Mouse (Mus musculus) myocyte (in vitro differentiated cells): ENCODE measurements around the gene 2610028H24Rik. TPM values are rescaled to one million over a fixed set of nuclear protein-coding genes. Genes with fewer than 3 reads are reported as not detected.

ENCODE experiments used
- H3K27me3 ChIP-seq: one replicate; pipeline ENCODE4 v1.6.1; 2011; ENCODE audit not compliant: control insufficient read depth, insufficient read depth, insufficient read length
- H3K36me3 ChIP-seq: one replicate; pipeline ENCODE4 v1.6.1; 2011; ENCODE audit not compliant: control insufficient read depth, insufficient read depth
- H3K4me2 ChIP-seq: one replicate; pipeline ENCODE4 v1.6.1; 2011; ENCODE audit warnings: low read depth, control low read depth
- H3K4me3 ChIP-seq: one replicate; pipeline ENCODE4 v1.5.1; 2011; ENCODE audit warnings: mild to moderate bottlenecking, control low read depth, moderate library complexity
- H3K79me2 ChIP-seq: one replicate; pipeline ENCODE4 v1.6.1; 2011; ENCODE audit not compliant: control insufficient read depth, insufficient read depth
- H3ac ChIP-seq: one replicate; pipeline ENCODE4 v1.6.1; 2011; ENCODE audit not compliant: control insufficient read depth, insufficient read length
- CEBPB ChIP-seq: IDR thresholded peaks from 2 replicates; pipeline ENCODE4 v1.6.1; 2011; ENCODE audit warnings: mild to moderate bottlenecking, moderate library complexity; ENCODE audit not compliant: poor library complexity, insufficient read depth, severe bottlenecking
- E2F4 ChIP-seq: IDR thresholded peaks from one replicate; pipeline ENCODE4 v1.6.1; 2011; ENCODE audit warnings: mild to moderate bottlenecking, control low read depth, moderate library complexity; ENCODE audit not compliant: insufficient read depth
- MAX ChIP-seq: IDR thresholded peaks from one replicate; pipeline ENCODE4 v1.6.1; 2011; ENCODE audit warnings: low read depth, mild to moderate bottlenecking, control low read depth
- MYOD1 ChIP-seq, 3 experiments: IDR thresholded peaks; one replicate each; pipeline ENCODE4 v1.6.1; 2011; ENCODE audit warnings: control low read depth in 2 of 3, low read depth in 2 of 3, mild to moderate bottlenecking in 2 of 3, moderate library complexity in 1 of 3; ENCODE audit not compliant: insufficient read length in 2 of 3, control insufficient read depth in 1 of 3
- MYOG ChIP-seq, 3 experiments: IDR thresholded peaks; one replicate each; pipeline ENCODE4 v1.6.1; 2011; ENCODE audit warnings: control low read depth in 2 of 3, low read depth in 2 of 3, mild to moderate bottlenecking in 2 of 3; ENCODE audit not compliant: insufficient read length in 2 of 3, control insufficient read depth in 1 of 3, insufficient read depth in 1 of 3
- POLR2A ChIP-seq: IDR thresholded peaks from one replicate; pipeline ENCODE4 v1.6.1; 2011; ENCODE audit warnings: low read depth, mild to moderate bottlenecking, control low read depth, moderate library complexity; ENCODE audit not compliant: insufficient read length
- POLR2AphosphoS2 ChIP-seq: IDR thresholded peaks from one replicate; pipeline ENCODE4 v1.6.1; 2011; ENCODE audit warnings: low read depth, control low read depth; ENCODE audit not compliant: insufficient read length
- REST ChIP-seq: IDR thresholded peaks from one replicate; pipeline ENCODE4 v1.6.1; 2011; ENCODE audit warnings: mild to moderate bottlenecking, control low read depth, moderate library complexity; ENCODE audit not compliant: insufficient read depth, insufficient read length
- SRF ChIP-seq: IDR thresholded peaks from one replicate; pipeline ENCODE4 v1.6.1; 2011; ENCODE audit warnings: low read depth; ENCODE audit not compliant: control insufficient read depth, insufficient read length
- TCF12 ChIP-seq: IDR thresholded peaks from one replicate; pipeline ENCODE4 v1.6.1; 2011; ENCODE audit warnings: mild to moderate bottlenecking, control low read depth; ENCODE audit not compliant: poor library complexity, insufficient read depth, severe bottlenecking
- TCF3 ChIP-seq: IDR thresholded peaks from one replicate; pipeline ENCODE4 v1.6.1; 2011; ENCODE audit warnings: low read depth, control low read depth; ENCODE audit not compliant: insufficient read length
- USF1 ChIP-seq: IDR thresholded peaks from one replicate; pipeline ENCODE4 v1.6.1; 2011; ENCODE audit warnings: low read depth, mild to moderate bottlenecking, control low read depth, moderate library complexity
- polyA plus RNA-seq: library from polyadenylated mRNA; unstranded; fragments of >200 nt; fragmentation: generic; extraction: Trizol; gene quantifications from one replicate; pipeline ENCODE4 v1.2.1, GENCODE M21; 2012; ENCODE audit warnings: missing spikeins

The 2610028H24Rik gene
- polyA plus RNA-seq, 1 experiment = not detected

DNA sequence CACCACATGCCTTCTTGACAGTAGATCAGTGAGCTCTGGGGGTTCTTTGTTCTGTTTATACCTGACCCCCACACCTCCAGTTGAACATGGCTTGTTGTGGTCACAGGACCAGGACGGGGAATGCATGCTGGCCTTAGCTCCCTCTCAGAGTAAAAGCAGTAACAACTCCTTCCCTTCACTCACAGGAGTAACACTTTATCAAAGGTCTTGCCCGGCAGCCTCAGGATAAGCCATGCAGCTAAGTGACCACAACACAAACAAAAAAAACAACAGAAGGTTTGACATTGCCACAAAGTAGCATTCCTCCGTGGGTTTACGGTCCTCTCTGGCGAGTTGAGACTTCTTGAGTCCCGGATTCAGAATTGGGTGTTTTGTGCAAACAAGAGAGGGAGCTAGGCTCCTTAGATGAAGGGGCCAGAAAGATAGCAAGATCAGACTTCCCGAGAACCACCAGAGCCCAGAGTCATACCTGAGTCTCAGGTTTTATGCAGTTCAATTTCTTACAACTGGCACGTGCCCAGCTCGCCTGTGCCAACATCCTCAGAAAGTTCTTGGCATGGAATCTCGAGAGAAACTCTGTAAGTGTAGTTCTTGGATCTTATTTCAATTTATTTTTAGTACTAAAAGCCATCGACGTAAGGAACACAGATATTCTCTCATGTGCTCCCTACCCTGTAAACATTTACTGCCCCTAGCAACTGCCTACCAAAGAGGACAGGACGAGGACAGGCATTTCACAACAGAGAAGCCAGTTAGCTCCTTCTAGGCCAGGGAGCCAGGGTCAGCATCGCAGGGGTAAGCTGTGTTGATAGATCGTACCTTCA, 1.3 kb upstream of the 2610028H24Rik start:
- no peak overlapping the region for H3ac ChIP-seq
- H3K36me3 ChIP-seq = no peaks in the 10 kb centered on the region
- TF ChIP-seq MYOD1 (IDR thresholded peaks at IDR 0.05; ENCODE audit: control insufficient read depth in 1 of 3, insufficient read length in 2 of 3, low read depth in 2 of 3) = no peak
- TF ChIP-seq MYOG (IDR thresholded peaks at IDR 0.05; ENCODE audit: control insufficient read depth in 1 of 3, insufficient read depth in 1 of 3, insufficient read length in 2 of 3, low read depth in 2 of 3) = no peak
- TF ChIP-seq E2F4 = no peak
- no peak for TF ChIP-seq CEBPB
- TF ChIP-seq USF1 = no peak
- no peak for TF ChIP-seq TCF12
- TF ChIP-seq MAX = no peak
- no peak overlapping the region for H3K4me3 ChIP-seq
- peaks cover 22% of the 10 kb centered on the region for H3K27me3 ChIP-seq
- H3K79me2 ChIP-seq = no peaks in the 10 kb centered on the region
- H3K4me2 ChIP-seq = peak overlapping the region; percentile 38

DNA sequence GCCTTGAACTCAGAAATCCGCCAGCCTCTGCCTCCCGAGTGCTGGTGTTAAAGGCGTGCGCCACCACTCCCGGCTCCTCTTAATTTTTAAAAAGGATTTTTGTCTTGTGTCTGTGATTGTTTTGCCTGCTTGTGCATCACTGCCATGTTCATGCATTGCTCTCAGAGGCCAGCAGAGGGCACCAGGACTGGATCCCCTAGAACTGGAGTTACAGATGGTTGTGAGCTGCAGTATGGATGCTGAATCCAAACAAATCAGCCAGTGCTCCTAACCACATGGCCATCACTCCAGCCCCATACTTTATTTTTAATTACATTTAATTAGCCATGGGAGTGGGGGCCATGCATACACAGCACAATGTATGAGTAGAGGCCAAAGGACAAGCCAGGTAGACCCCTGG, 6.4 kb downstream of the 2610028H24Rik start:
- Histone ChIP-seq H3K27me3 (peaks cover 21% of the 10 kb centered on the region), H3ac (no peak overlapping the region), H3K36me3 (no peaks in the 10 kb centered on the region), H3K79me2 (no peaks in the 10 kb centered on the region), H3K4me3 (no peak overlapping the region), H3K4me2 (no peak overlapping the region)
- TF ChIP-seq POLR2AphosphoS2 (no peak), TCF12 (no peak), TCF3 (no peak), E2F4 (no peak), CEBPB (no peak), SRF (no peak), REST (no peak), POLR2A (no peak), USF1 (no peak), MYOD1 (IDR thresholded peaks at IDR 0.05; ENCODE audit: control insufficient read depth in 1 of 3, insufficient read length in 2 of 3, low read depth in 2 of 3) (no peak), MYOG (IDR thresholded peaks at IDR 0.05; ENCODE audit: control insufficient read depth in 1 of 3, insufficient read depth in 1 of 3, insufficient read length in 2 of 3, low read depth in 2 of 3) (no peak), MAX (no peak)

DNA sequence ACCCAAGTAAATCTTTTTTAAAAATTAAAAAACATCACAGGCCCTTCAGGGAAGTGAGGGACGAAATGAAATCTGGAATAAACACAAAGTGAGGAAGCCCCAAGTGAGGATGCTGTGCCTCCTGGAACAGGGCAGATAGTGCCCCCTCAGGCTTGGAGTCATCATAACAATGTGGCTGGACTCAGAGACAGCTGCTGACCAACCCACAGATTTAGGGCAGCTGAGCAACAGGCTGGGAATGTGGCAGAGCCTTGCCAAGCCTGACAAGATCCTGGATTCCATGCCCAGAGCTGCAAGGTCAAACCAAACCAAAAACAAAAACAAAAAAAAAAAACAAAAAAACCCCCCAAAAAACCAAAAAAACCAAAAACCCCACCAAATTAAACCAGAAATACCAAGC, 12.4 kb downstream of the 2610028H24Rik start:
- no peak overlapping the region for H3K4me2 ChIP-seq
- H3K36me3 ChIP-seq = no peaks in the 10 kb centered on the region
- no peak overlapping the region for H3K4me3 ChIP-seq
- TF ChIP-seq MAX (no peak), TCF3 (no peak), MYOD1 (IDR thresholded peaks at IDR 0.05; ENCODE audit: control insufficient read depth in 1 of 3, insufficient read length in 2 of 3, low read depth in 2 of 3) (peak in 2 of 3 experiments; percentile 73 to 86), MYOG (IDR thresholded peaks at IDR 0.05; ENCODE audit: control insufficient read depth in 1 of 3, insufficient read depth in 1 of 3, insufficient read length in 2 of 3, low read depth in 2 of 3) (peak; percentile 55 to 88 (median 74)), CEBPB (no peak), SRF (no peak), POLR2A (no peak), USF1 (no peak), E2F4 (no peak), TCF12 (peak; percentile 27), POLR2AphosphoS2 (no peak), REST (no peak)
- no peak overlapping the region for H3ac ChIP-seq
- no peaks in the 10 kb centered on the region for H3K27me3 ChIP-seq
- no peaks in the 10 kb centered on the region for H3K79me2 ChIP-seq

DNA sequence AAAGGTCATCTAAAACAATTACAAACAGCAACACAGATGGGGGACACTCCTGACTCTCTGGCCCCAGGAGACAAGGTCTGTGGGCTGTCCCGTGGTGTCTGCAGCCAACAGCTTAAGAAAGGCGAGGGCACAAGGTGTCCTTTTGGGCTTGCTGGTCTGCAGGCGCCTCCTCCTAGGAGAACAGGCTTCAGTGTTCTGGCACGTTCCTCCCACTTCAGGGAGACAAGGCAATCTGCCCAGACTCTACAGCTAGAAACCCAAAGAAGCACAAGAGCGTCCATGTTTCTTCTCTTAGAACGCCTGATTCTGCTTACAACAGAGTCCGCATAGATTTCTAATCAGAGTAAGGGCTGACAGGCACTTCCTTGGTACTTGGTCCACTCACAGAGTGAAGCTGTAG, 13.4 kb downstream of the 2610028H24Rik start:
- Histone ChIP-seq H3ac (no peak overlapping the region), H3K79me2 (no peaks in the 10 kb centered on the region), H3K27me3 (no peaks in the 10 kb centered on the region), H3K4me3 (no peak overlapping the region), H3K36me3 (no peaks in the 10 kb centered on the region), H3K4me2 (no peak overlapping the region)
- no peak for TF ChIP-seq CEBPB
- no peak for TF ChIP-seq TCF3
- no peak for TF ChIP-seq MYOD1 (IDR thresholded peaks at IDR 0.05; ENCODE audit: control insufficient read depth in 1 of 3, insufficient read length in 2 of 3, low read depth in 2 of 3)
- no peak for TF ChIP-seq SRF
- no peak for TF ChIP-seq POLR2AphosphoS2
- no peak for TF ChIP-seq MYOG (IDR thresholded peaks at IDR 0.05; ENCODE audit: control insufficient read depth in 1 of 3, insufficient read depth in 1 of 3, insufficient read length in 2 of 3, low read depth in 2 of 3)
- no peak for TF ChIP-seq USF1
- TF ChIP-seq MAX = no peak
- no peak for TF ChIP-seq REST
- no peak for TF ChIP-seq E2F4
- no peak for TF ChIP-seq TCF12

- no peak overlapping the region for H3K4me3 ChIP-seq
- H3ac ChIP-seq = no peak overlapping the region
- H3K36me3 ChIP-seq = no peaks in the 10 kb centered on the region
- no peaks in the 10 kb centered on the region for H3K27me3 ChIP-seq
- TF ChIP-seq REST = no peak
- TF ChIP-seq CEBPB = no peak
- no peak for TF ChIP-seq TCF3
- no peak for TF ChIP-seq E2F4
- TF ChIP-seq POLR2AphosphoS2 = no peak
- no peaks in the 10 kb centered on the region for H3K79me2 ChIP-seq
- no peak overlapping the region for H3K4me2 ChIP-seq
Observed at GRCm38 (mm10) chr10:76462721-76463120, 13.8 kb downstream of the 2610028H24Rik start.
